Mouse (Mus musculus) forebrain, embryonic 13.5 days (tissue): ENCODE data around the gene Ccl27a. TPM values are rescaled to one million over a fixed set of nuclear protein-coding genes. Genes with fewer than 3 reads are reported as not detected.

Experiments
- ATAC-seq: fragments of 200-750 bp; cut with Nextera tagmentation; 2 replicates; pipeline ENCODE4 v1.8.0; 2017
- H3K27ac ChIP-seq: fragments of 300-500 bp; sonication (generic); 2 replicates; pipeline ENCODE4 v1.5.1; 2015; ENCODE audit warnings: inconsistent platforms, mild to moderate bottlenecking, moderate library complexity
- H3K27me3 ChIP-seq: fragments of 300-500 bp; sonication (generic); 2 replicates; pipeline ENCODE4 v1.6.1; 2015; ENCODE audit warnings: mild to moderate bottlenecking, inconsistent platforms
- H3K36me3 ChIP-seq: fragments of 300-500 bp; sonication (generic); 2 replicates; pipeline ENCODE4 v1.6.1; 2015; ENCODE audit warnings: mild to moderate bottlenecking, inconsistent platforms; ENCODE audit not compliant: poor library complexity, severe bottlenecking
- H3K4me1 ChIP-seq: fragments of 300-500 bp; sonication (generic); 2 replicates; pipeline ENCODE4 v1.6.1; 2015; ENCODE audit warnings: inconsistent platforms
- H3K4me2 ChIP-seq: fragments of 300-500 bp; sonication (generic); 2 replicates; pipeline ENCODE4 v1.6.1; 2015; ENCODE audit warnings: inconsistent platforms, mild to moderate bottlenecking, moderate library complexity
- H3K4me3 ChIP-seq: fragments of 300-500 bp; sonication (generic); 2 replicates; pipeline ENCODE4 v1.5.1; 2015; ENCODE audit warnings: mild to moderate bottlenecking, inconsistent platforms
- H3K9ac ChIP-seq: fragments of 300-500 bp; sonication (generic); 2 replicates; pipeline ENCODE4 v1.6.1; 2015; ENCODE audit warnings: mild to moderate bottlenecking, inconsistent platforms
- H3K9me3 ChIP-seq: fragments of 300-500 bp; sonication (generic); replicated peaks from 2 replicates; pipeline ENCODE4 v1.6.1; 2016; ENCODE audit warnings: inconsistent platforms
- WGBS: fragments of 180-500 bp; shearing (Covaris S2); methylation state at CpG from one replicate; pipeline ENCODE4 v1.1.7; 2015; 5-methylcytosine and 5-hydroxymethylcytosine counted together
- polyA plus RNA-seq: library from polyadenylated mRNA; unstranded; fragments of >200 nt; fragmentation: Nextera tagmentation; extraction: Ambion mirVana; gene quantifications from 2 replicates; pipeline ENCODE4 v1.2.1, GENCODE M21; 2015

Ccl27a gene
- polyA plus RNA-seq, 1 experiment from 2014 or later, result 159 TPM

DNA sequence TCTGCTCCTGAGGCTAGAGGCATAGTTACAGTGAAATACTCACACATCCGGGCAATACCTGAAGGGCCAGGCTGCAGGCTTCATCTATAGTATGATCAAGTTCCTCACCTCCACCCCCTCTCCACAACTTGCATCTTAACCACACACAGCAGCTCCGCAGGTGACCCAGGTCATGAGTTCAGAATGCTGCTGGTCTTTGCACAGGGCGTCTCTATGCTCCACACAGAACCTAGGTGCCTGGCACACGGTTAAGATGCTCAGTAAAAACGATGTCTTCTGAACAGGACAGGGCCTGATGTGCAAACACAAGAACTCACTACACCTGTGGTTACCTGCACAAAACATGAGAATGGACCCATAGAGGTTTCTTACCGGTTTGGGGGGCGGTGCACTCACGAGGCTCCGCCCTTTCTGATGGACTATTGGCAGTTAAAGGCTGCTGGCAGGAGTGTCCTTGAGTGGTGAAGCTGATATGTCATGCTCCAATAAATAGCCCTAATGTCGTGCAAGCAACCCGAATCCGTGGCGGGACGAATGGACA is 19.2 kb downstream of the Ccl27a start, which contains the start of gene Galt:
Galt (plus strand) TSS at position 432 of the 541 bp plus-strand sequence.
- Histone ChIP-seq H3K4me3 (peak within 1 kb of the TSS; percentile 66), H3K36me3 (no peaks in the 10 kb centered on the region), H3K27ac (peak within 1 kb of the TSS; percentile 70), H3K27me3 (no peaks in the 10 kb centered on the region), H3K4me2 (peak within 1 kb of the TSS; percentile 93), H3K9me3 (no peaks in the 10 kb centered on the region), H3K4me1 (peaks cover 13% of the 10 kb centered on the region), H3K9ac (peak within 1 kb of the TSS; percentile 75)
- 12% methylated on average over 14 of the region's 14 CpGs for WGBS
- ATAC-seq, result peak; percentile 52

DNA sequence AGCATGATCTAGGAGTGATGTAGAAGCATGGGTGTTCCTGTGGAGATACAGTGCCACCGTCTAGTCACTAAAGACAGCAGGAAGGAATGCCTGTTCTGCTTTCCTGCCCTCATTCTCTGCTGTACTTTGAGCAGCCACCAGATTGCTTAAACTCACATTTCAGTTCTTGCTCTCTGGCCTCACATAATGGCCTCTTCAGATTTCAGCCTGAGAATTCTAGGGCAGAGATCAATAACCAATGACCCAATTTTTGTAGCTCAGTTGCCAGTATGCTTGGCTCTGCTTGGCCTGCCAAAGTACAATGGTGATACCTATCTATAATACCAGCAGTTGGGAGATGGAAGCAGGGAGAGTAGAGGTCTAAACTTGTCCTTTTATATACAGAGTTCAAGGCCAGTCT is 29.0 kb downstream of the Ccl27a start:
- Histone ChIP-seq H3K27me3 (no peaks in the 10 kb centered on the region), H3K4me1 (peaks cover 9% of the 10 kb centered on the region)
- WGBS, result 95% methylated on average over 1 of the region's 1 CpGs

DNA sequence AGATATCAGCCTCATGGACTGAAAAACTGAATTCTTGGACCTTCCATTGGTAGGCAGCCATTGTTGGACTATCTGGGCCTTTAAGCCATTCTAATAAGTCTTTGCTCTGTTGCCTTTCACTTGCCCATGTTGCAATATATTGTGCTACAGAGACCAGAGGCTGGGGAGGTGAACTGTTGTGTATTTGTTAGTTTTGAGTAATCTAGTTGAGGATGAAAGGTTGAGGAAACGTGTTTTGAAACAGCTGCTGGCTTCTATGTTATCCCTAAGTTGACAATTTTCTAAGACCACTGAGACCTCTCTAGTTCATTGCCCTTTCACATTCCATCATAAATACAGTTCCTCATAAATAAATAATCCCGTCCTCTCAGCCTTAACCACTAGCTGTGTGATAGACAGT is 29.9 kb downstream of the Ccl27a start:
- Histone ChIP-seq H3K4me2 (no peak overlapping the region), H3K9ac (no peak overlapping the region), H3K27me3 (no peaks in the 10 kb centered on the region), H3K9me3 (peaks cover 13% of the 10 kb centered on the region), H3K36me3 (peaks cover 3% of the 10 kb centered on the region), H3K4me3 (no peak overlapping the region), H3K4me1 (peaks cover 17% of the 10 kb centered on the region), H3K27ac (no peak overlapping the region)
- WGBS, result 71% methylated on average over 2 of the region's 2 CpGs
- no peak for ATAC-seq

More for the DNA sequence above, 29.0 kb downstream of the Ccl27a start:
- Histone ChIP-seq H3K4me3 (no peak overlapping the region), H3K36me3 (no peaks in the 10 kb centered on the region), H3K4me2 (no peak overlapping the region), H3K27ac (no peak overlapping the region), H3K9me3 (peaks cover 13% of the 10 kb centered on the region), H3K9ac (no peak overlapping the region)
- ATAC-seq, result no peak

- Histone ChIP-seq H3K36me3 (peaks cover 13% of the 10 kb centered on the region), H3K9ac (peak overlapping the region; percentile 81), H3K4me3 (peak overlapping the region; percentile 74), H3K27ac (peak overlapping the region; percentile 78), H3K4me2 (peak overlapping the region; percentile 82), H3K4me1 (peaks cover 17% of the 10 kb centered on the region), H3K27me3 (no peaks in the 10 kb centered on the region), H3K9me3 (peaks cover 3% of the 10 kb centered on the region)
- WGBS, result under 1% methylated on average over 27 of the region's 27 CpGs
- peak; percentile 97 for ATAC-seq
Measured at GRCm38 (mm10) chr4:41741158-41741560, 32.9 kb downstream of the Ccl27a start.

GRCm38 (mm10) chr4:41740380-41741157 is 33.5 kb downstream of the Ccl27a start:
- Histone ChIP-seq H3K9me3 (0 out of 2 replicates have a peak, but pooled peaks cover 2% of the 10 kb centered on the region), H3K36me3 (peaks cover 13% of the 10 kb centered on the region), H3K4me3 (peak overlapping the region; percentile 74), H3K9ac (peak overlapping the region; percentile 81), H3K27ac (peak overlapping the region; percentile 78), H3K4me1 (peaks cover 17% of the 10 kb centered on the region), H3K4me2 (peak overlapping the region; percentile 82), H3K27me3 (no peaks in the 10 kb centered on the region)
- WGBS, result 1% methylated on average over 48 of the region's 48 CpGs
- ATAC-seq, result peak; percentile 83

DNA sequence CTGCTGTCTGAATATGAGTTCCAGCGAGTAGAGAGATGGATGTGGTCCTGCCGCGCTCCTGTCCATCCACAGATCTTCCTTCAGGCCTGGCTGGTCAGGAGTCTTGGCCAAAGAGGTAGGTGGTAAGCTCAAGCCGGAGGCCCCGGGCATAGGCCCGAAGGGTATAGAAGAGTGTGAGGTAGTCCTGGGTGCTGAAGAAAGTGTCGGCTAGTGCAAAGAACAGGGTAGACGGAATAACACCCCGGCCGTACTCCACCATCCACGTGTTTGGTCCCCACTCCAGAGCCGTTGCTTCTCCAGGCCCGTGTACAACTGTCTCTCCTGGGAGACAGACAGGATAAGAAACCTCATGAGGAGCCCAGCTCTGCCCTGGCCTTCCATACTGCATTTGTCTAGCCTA is 34.8 kb downstream of the Ccl27a start:
- no peak for ATAC-seq
- H3K4me3 ChIP-seq, result no peak overlapping the region
- H3K9me3 ChIP-seq, result 0 out of 2 replicates have a peak, but pooled peaks cover 5% of the 10 kb centered on the region
- no peaks in the 10 kb centered on the region for H3K27me3 ChIP-seq
- no peak overlapping the region for H3K27ac ChIP-seq
- H3K36me3 ChIP-seq, result peaks cover 13% of the 10 kb centered on the region
- no peak overlapping the region for H3K9ac ChIP-seq
- peaks cover 17% of the 10 kb centered on the region for H3K4me1 ChIP-seq
- peak overlapping the region; percentile 82; the same call in 1 of the 2 replicates for H3K4me2 ChIP-seq
- 94% methylated on average over 13 of the region's 13 CpGs for WGBS

DNA sequence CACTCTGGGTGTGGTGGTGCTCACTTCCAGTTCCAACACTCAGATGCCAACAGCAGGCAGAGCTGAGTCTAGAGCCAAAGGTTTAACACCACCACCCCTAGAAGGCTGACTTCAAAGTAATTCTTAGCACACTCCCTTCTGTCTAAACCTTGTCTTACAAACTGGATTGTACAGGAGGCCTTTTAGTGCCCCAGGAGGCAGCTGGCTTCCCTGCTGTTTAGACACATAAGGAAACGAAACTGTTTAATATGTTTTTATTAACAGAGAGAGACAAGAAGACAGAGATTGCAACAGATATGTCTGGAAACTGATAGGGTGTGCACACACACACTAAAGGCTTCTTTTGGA is 35.8 kb downstream of the Ccl27a start:
- Histone ChIP-seq H3K36me3 (peaks cover 13% of the 10 kb centered on the region), H3K4me2 (no peak overlapping the region), H3K27ac (no peak overlapping the region), H3K4me1 (peaks cover 17% of the 10 kb centered on the region), H3K9ac (no peak overlapping the region), H3K27me3 (peaks cover 4% of the 10 kb centered on the region), H3K9me3 (0 out of 2 replicates have a peak, but pooled peaks cover 5% of the 10 kb centered on the region), H3K4me3 (no peak overlapping the region)
- WGBS, result 69% methylated on average over 1 of the region's 1 CpGs
- no peak for ATAC-seq

DNA sequence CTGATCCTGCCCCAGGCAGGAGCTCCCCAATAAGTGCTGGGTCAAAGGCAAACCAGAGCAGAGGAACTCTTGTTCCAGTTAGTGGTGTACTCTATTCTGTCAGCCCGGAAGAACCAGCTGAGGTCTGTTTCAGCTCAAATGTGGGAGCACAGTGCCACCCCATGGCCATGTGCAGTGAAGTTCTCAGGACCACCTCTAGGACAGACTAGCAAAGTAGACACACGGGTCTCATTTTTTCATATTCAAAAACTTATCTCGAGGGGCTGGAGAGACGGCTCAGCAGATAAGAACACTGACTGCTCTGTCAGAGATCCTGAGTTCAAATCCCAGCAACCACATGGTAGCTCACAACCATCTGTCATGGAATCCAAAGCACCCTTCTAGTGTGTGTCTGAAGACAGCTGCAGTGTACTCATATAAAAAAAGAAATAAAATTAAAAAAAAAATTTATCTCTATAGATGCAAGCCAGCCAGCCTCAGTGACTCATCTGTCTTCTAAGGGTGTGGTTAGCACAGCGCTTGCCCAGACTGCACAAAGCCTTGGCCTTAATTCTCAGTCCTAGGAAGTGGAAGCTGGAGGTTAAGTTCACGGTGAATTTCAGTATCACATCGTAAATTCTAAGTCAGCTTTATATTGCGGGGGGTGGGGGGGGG is 36.3 kb downstream of the Ccl27a start:
- Histone ChIP-seq H3K9me3 (0 out of 2 replicates have a peak, but pooled peaks cover 5% of the 10 kb centered on the region), H3K36me3 (peaks cover 13% of the 10 kb centered on the region), H3K9ac (no peak overlapping the region), H3K27ac (no peak overlapping the region), H3K4me1 (peaks cover 17% of the 10 kb centered on the region), H3K4me3 (no peak overlapping the region), H3K4me2 (no peak overlapping the region), H3K27me3 (peaks cover 9% of the 10 kb centered on the region)
- 45% methylated on average over 8 of the region's 8 CpGs for WGBS
- peak; percentile 66; the same call in 1 of the 2 replicates for ATAC-seq

- WGBS, result 2% methylated on average over 50 of the region's 50 CpGs
- H3K9me3 ChIP-seq, result 0 out of 2 replicates have a peak, but pooled peaks cover 5% of the 10 kb centered on the region
- peak within 1 kb of the TSS; percentile 51 for H3K9ac ChIP-seq
- H3K27ac ChIP-seq, result no peak within 1 kb of the TSS
- ATAC-seq, result 0 out of 2 replicates have a peak, but pooled peaks have one; percentile 27
- peak within 1 kb of the TSS; percentile 39 for H3K4me3 ChIP-seq
- peaks cover 69% of the 10 kb centered on the region for H3K27me3 ChIP-seq
- no peaks in the 10 kb centered on the region for H3K36me3 ChIP-seq
- peaks cover 30% of the 10 kb centered on the region for H3K4me1 ChIP-seq
- peak within 1 kb of the TSS; percentile 68 for H3K4me2 ChIP-seq
Measured at GRCm38 (mm10) chr4:41731052-41731765, 42.8 kb downstream of the Ccl27a start, which contains the start of gene Arid3c. TSS of gene Arid3c (minus strand) at chr4:41731142.

DNA sequence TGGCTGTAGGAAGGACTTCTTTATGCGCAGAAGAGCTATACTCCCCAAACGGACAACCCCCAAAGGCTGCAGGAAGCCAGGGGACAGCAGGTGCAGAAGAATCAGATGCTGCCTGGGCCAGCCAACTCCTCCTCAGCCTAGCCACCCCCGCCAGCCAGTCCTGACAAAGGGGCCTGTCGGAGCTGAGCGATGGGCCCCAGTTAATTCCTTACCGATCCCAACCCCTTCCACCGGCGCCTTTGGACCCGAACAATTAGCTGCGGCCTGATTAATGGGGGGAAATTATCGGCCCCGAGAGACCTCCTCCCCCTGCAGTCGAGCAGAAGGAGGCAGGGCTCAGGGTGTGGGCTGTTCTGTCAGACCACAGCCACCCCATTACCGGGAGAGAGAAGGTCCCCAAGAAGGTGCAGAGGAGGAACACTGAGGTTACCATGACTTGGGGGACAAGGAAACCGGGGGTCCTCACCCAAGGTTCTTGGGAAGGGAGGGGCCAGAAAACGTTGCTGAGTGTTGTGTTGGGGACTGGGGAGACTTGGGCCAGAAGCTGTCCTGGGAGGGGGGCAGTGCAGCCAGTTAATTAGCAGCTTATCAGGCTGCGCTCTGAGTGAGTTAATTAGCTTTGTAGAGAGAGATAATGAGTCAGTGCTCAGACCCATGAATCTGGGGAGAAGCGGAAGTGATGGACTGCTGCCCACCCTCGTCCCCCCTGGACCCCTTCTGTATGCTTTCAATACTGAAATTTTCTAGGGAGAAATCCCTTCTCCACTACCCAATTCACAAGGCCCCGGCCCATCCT is 47.0 kb downstream of the Ccl27a start:
- Histone ChIP-seq H3K4me2 (peak overlapping the region; percentile 56), H3K27me3 (peaks cover 78% of the 10 kb centered on the region), H3K9ac (peak overlapping the region; percentile 43; the same call in 1 of the 2 replicates), H3K4me3 (peak overlapping the region; percentile 9; the same call in 1 of the 2 replicates), H3K27ac (peak overlapping the region; percentile 68), H3K36me3 (no peaks in the 10 kb centered on the region), H3K4me1 (peaks cover 43% of the 10 kb centered on the region), H3K9me3 (no peaks in the 10 kb centered on the region)
- no peak for ATAC-seq
- 3% methylated on average over 20 of the region's 20 CpGs for WGBS

- H3K9ac ChIP-seq, result peak within 1 kb of the TSS; percentile 86
- H3K36me3 ChIP-seq, result peaks cover 27% of the 10 kb centered on the region
- peak within 1 kb of the TSS; percentile 70 for H3K4me2 ChIP-seq
- H3K27me3 ChIP-seq, result peaks cover 41% of the 10 kb centered on the region
- peak; percentile 98 for ATAC-seq
- no peaks in the 10 kb centered on the region for H3K9me3 ChIP-seq
- H3K27ac ChIP-seq, result no peak within 1 kb of the TSS
- peaks cover 37% of the 10 kb centered on the region for H3K4me1 ChIP-seq
- WGBS, result under 1% methylated on average over 27 of the region's 27 CpGs
- peak within 1 kb of the TSS; percentile 66 for H3K4me3 ChIP-seq
Measured at GRCm38 (mm10) chr4:41722918-41723351, 51.1 kb downstream of the Ccl27a start, which contains the start of gene Dctn3. TSS of gene Dctn3 (minus strand) at chr4:41723170.
